Mouse (Mus musculus): ENCODE results near the gene Igsf8. TPM values are rescaled to one million over a fixed set of nuclear protein-coding genes. Genes with fewer than 3 reads are reported as not detected.

The Igsf8 gene
- polyA plus RNA-seq, 1 experiment from 2014 or later = 16.8 TPM

DNA sequence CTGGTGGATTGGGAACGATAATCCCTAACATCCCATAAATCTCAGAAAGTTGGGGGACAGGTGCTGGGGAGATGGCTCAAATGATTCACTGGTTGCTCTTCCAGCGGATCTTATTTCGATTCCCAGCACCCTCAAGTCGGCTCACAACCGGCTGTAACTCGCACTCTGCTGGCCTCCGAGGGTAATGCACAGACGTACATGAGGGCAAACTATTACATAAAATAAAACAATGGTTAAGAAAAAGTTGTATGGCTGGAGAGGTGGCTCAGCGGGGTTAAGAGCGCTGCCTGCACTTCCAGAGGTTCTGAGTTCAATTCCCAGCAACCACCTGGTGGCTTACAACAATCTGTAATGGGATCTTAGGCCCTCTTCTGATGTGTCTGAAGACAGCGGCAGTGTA is 65.2 kb downstream of the Igsf8 start:
- H3K4me1 ChIP-seq (replicated peaks) = peaks cover 5% of the 10 kb centered on the region; the same call in 1 of the 2 replicates
- no peaks in the 10 kb centered on the region for H3K36me3 ChIP-seq
- H3K9me3 ChIP-seq (replicated peaks) = no peaks in the 10 kb centered on the region
- H3K27ac ChIP-seq = no peak overlapping the region
- peak overlapping the region; percentile 59 for H3K4me2 ChIP-seq
- DNase-seq = no peak
- H3K27me3 ChIP-seq = peaks cover 69% of the 10 kb centered on the region
- ATAC-seq (ENCODE audit: low read depth) = no peak
- peak overlapping the region; percentile 41 for H3K4me3 ChIP-seq (replicated peaks)
- WGBS (ENCODE audit: insufficient replicate concordance) = 37% methylated on average over 11 of the region's 11 CpGs
- no peak overlapping the region for H3K9ac ChIP-seq

GRCm38 (mm10) chr1:172327206-172328001 is 66.0 kb downstream of the Igsf8 start:
- H3K4me1 ChIP-seq (replicated peaks) = peaks cover 5% of the 10 kb centered on the region; the same call in 1 of the 2 replicates
- peaks cover 72% of the 10 kb centered on the region for H3K27me3 ChIP-seq
- H3K27ac ChIP-seq = no peak overlapping the region
- 60% methylated on average over 16 of the region's 16 CpGs for WGBS (ENCODE audit: insufficient replicate concordance)
- no peak overlapping the region for H3K9ac ChIP-seq
- DNase-seq = no peak
- H3K4me3 ChIP-seq (replicated peaks) = no peak overlapping the region
- no peak for ATAC-seq (ENCODE audit: low read depth)
- no peaks in the 10 kb centered on the region for H3K36me3 ChIP-seq
- H3K9me3 ChIP-seq (replicated peaks) = no peaks in the 10 kb centered on the region
- no peak overlapping the region for H3K4me2 ChIP-seq

GRCm38 (mm10) chr1:172328041-172328440 is 66.6 kb downstream of the Igsf8 start:
- DNase-seq (no peak), ATAC-seq (ENCODE audit: low read depth) (no peak)
- WGBS (ENCODE audit: insufficient replicate concordance) = 50% methylated on average over 3 of the region's 3 CpGs
- Histone ChIP-seq H3K27me3 (peaks cover 74% of the 10 kb centered on the region), H3K36me3 (no peaks in the 10 kb centered on the region), H3K4me1 (replicated peaks) (peaks cover 5% of the 10 kb centered on the region; the same call in 1 of the 2 replicates), H3K27ac (no peak overlapping the region), H3K9ac (no peak overlapping the region), H3K4me2 (no peak overlapping the region), H3K4me3 (replicated peaks) (no peak overlapping the region), H3K9me3 (replicated peaks) (no peaks in the 10 kb centered on the region)

DNA sequence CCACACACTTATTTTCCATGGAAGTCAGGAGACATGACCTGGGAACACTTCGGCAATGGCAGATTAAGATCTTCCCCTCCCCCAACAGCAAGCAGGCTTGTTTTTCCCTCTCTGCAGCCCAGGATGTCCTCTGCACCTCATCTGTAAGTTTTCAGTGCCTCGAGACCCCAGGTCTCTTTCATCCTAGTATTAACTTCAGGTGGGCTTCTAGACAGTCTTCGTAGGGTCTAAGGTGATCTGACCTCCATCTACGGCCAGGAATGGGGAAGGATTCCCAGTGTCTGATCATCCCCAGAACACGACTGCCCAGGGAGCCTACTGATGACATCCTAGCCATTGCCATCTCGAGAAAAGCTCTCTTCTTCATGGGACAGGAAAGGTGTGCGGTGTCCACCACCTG is 67.0 kb downstream of the Igsf8 start:
- DNase-seq = no peak
- no peaks in the 10 kb centered on the region for H3K9me3 ChIP-seq (replicated peaks)
- no peak for ATAC-seq (ENCODE audit: low read depth)
- peaks cover 5% of the 10 kb centered on the region; the same call in 1 of the 2 replicates for H3K4me1 ChIP-seq (replicated peaks)
- H3K9ac ChIP-seq = no peak overlapping the region
- no peak overlapping the region for H3K4me3 ChIP-seq (replicated peaks)
- H3K27me3 ChIP-seq = peaks cover 79% of the 10 kb centered on the region
- 57% methylated on average over 7 of the region's 7 CpGs for WGBS (ENCODE audit: insufficient replicate concordance)
- no peak overlapping the region for H3K27ac ChIP-seq
- no peaks in the 10 kb centered on the region for H3K36me3 ChIP-seq
- H3K4me2 ChIP-seq = no peak overlapping the region

DNA sequence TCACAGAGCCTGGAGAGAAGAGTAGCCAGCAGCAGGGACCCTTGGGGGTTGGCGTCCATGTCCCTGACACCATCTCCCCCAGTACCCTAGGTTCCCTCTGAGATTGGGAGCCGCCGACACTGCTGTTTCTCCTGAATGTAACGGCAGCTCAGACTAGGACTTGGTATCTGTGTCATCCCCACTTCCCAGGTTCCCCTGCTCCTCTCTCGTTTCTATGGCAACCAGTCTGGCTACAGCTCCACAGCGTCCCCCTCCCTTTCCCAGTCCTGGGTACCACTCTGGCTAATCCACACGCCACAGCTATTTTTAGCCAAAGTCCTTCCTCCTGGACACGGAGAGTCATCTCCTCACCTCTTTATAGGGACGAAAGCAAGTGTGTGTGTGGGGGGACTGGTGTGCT is 67.7 kb downstream of the Igsf8 start, which contains the start of gene Kcnj9:
TSS of gene Kcnj9 (minus strand) at position 188 of the 400 bp plus-strand sequence.
- Histone ChIP-seq H3K27ac (no peak within 1 kb of the TSS), H3K4me1 (replicated peaks) (peaks cover 5% of the 10 kb centered on the region; the same call in 1 of the 2 replicates), H3K9ac (no peak within 1 kb of the TSS), H3K4me3 (replicated peaks) (no peak within 1 kb of the TSS), H3K9me3 (replicated peaks) (no peaks in the 10 kb centered on the region), H3K36me3 (no peaks in the 10 kb centered on the region), H3K4me2 (no peak within 1 kb of the TSS), H3K27me3 (peaks cover 84% of the 10 kb centered on the region)
- WGBS (ENCODE audit: insufficient replicate concordance) = 33% methylated on average over 9 of the region's 9 CpGs
- no peak for DNase-seq
- ATAC-seq (ENCODE audit: low read depth) = no peak

- DNase-seq (no peak), ATAC-seq (ENCODE audit: low read depth) (no peak)
- no peak overlapping the region for H3K4me2 ChIP-seq
- H3K36me3 ChIP-seq = no peaks in the 10 kb centered on the region
- H3K27me3 ChIP-seq = peaks cover 89% of the 10 kb centered on the region
- H3K4me3 ChIP-seq (replicated peaks) = no peak overlapping the region
- H3K9ac ChIP-seq = no peak overlapping the region
- H3K27ac ChIP-seq = no peak overlapping the region
- WGBS (ENCODE audit: insufficient replicate concordance) = 60% methylated on average over 6 of the region's 6 CpGs
- H3K4me1 ChIP-seq (replicated peaks) = peaks cover 5% of the 10 kb centered on the region; the same call in 1 of the 2 replicates
- H3K9me3 ChIP-seq (replicated peaks) = no peaks in the 10 kb centered on the region
These were observed 68.2 kb downstream of the Igsf8 start for GRCm38 (mm10) chr1:172329616-172330015.

GRCm38 (mm10) chr1:172331422-172331947 is 70.0 kb downstream of the Igsf8 start:
- no peak for DNase-seq
- Histone ChIP-seq H3K4me1 (replicated peaks) (no peaks in the 10 kb centered on the region), H3K9me3 (replicated peaks) (no peaks in the 10 kb centered on the region), H3K27ac (no peak overlapping the region), H3K9ac (no peak overlapping the region), H3K27me3 (peaks cover 84% of the 10 kb centered on the region), H3K36me3 (no peaks in the 10 kb centered on the region), H3K4me3 (replicated peaks) (no peak overlapping the region), H3K4me2 (no peak overlapping the region)
- 45% methylated on average over 8 of the region's 8 CpGs for WGBS (ENCODE audit: insufficient replicate concordance)
- ATAC-seq (ENCODE audit: low read depth) = no peak

DNA sequence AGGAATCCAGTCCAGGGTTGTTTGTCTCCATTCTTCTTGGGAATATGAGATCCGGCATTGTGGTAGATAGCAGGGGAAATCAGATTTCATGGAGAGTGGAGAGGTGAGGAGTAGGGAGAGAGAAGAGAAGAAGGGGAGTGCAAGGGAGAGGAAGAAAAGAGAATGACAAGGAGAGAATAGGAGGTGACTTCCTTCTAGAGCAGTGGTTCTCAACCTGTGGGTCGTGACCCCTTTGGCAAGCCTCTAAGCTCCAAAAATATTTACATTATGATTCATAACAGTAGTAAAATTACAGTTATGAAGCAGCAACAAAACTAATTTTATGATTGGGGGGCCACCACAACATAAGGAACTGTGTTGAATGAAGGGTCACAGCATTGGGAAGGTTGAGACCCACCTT is 71.5 kb downstream of the Igsf8 start:
- H3K4me1 ChIP-seq (replicated peaks) = no peaks in the 10 kb centered on the region
- ATAC-seq (ENCODE audit: low read depth) = no peak
- no peak overlapping the region for H3K9ac ChIP-seq
- H3K9me3 ChIP-seq (replicated peaks) = no peaks in the 10 kb centered on the region
- no peaks in the 10 kb centered on the region for H3K36me3 ChIP-seq
- DNase-seq = no peak
- WGBS (ENCODE audit: insufficient replicate concordance) = 60% methylated on average over 2 of the region's 2 CpGs
- peaks cover 79% of the 10 kb centered on the region for H3K27me3 ChIP-seq
- H3K27ac ChIP-seq = no peak overlapping the region
- H3K4me2 ChIP-seq = no peak overlapping the region
- H3K4me3 ChIP-seq (replicated peaks) = no peak overlapping the region

- H3K9me3 ChIP-seq (replicated peaks) = no peaks in the 10 kb centered on the region
- H3K27me3 ChIP-seq = peaks cover 79% of the 10 kb centered on the region
- no peak overlapping the region for H3K4me3 ChIP-seq (replicated peaks)
- no peak overlapping the region for H3K9ac ChIP-seq
- no peak overlapping the region for H3K4me2 ChIP-seq
- no peak overlapping the region for H3K27ac ChIP-seq
- ATAC-seq (ENCODE audit: low read depth) (no peak), DNase-seq (no peak)
- no peaks in the 10 kb centered on the region for H3K36me3 ChIP-seq
- 21% methylated on average over 3 of the region's 3 CpGs for WGBS (ENCODE audit: insufficient replicate concordance)
- no peaks in the 10 kb centered on the region for H3K4me1 ChIP-seq (replicated peaks)
These were observed 72.1 kb downstream of the Igsf8 start for GRCm38 (mm10) chr1:172333512-172333911.

DNA sequence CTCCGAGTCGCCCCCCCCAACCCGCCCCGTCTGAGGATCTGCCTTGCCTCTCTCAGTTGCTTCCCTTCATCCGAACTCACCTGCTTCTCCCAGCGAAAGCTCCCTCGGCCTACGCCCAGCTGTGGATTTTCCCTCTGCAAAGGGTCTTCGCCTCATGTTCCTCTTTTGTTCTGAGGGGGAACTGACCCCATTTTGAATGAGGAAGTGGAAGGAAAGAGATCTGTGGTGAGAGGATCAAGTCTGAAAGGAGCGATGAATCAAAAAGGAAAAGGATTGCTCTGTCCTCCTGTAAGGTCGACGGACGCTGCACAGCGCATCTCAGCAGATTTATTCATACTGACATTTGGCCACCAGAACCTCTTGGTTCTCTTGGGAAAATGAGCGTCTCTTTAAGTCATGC is 74.4 kb downstream of the Igsf8 start:
- no peak overlapping the region for H3K4me2 ChIP-seq
- no peaks in the 10 kb centered on the region for H3K36me3 ChIP-seq
- H3K4me3 ChIP-seq (replicated peaks) = no peak overlapping the region
- 32% methylated on average over 15 of the region's 15 CpGs for WGBS (ENCODE audit: insufficient replicate concordance)
- no peak overlapping the region for H3K9ac ChIP-seq
- peaks cover 5% of the 10 kb centered on the region for H3K4me1 ChIP-seq (replicated peaks)
- H3K27me3 ChIP-seq = peaks cover 77% of the 10 kb centered on the region
- H3K9me3 ChIP-seq (replicated peaks) = no peaks in the 10 kb centered on the region
- no peak overlapping the region for H3K27ac ChIP-seq
- DNase-seq (no peak), ATAC-seq (ENCODE audit: low read depth) (no peak)

DNA sequence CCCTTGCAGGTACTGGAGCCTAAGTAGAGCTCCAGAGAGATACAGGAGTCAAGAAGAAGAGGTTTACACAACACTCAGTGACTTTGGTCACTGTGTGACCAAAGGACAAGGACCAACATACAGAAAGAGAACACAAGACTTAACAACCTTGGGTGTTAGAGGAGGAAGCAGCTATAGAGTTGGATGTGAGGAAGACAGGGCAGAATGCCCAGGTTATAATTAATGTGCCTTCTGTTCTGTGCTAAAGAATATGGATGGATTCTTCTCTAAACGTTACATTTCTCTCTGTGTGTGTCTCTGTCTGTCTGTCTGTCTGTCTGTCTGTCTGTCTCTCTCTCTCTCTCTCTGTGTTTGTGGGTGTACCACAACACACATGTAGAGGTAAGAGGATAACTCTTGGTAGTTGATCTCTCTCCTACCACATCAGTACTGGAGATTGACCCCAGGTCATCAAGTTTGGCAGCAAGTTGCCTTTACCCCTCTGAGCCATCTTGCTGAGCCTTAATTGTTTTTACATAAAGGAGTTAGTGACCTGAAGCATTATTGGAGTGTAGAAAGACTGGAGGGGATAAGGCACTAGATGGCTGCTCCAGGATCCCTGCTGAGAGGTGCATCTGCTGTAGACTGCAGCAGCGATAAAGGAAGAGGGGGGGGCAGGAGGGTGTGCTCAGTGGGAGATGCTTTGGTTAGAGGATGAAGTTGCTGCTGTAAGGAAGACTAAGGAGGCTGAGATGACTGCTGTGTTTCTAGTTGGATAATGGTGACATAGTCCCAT is 76.2 kb downstream of the Igsf8 start:
- no peak overlapping the region for H3K27ac ChIP-seq
- H3K4me2 ChIP-seq = no peak overlapping the region
- H3K9me3 ChIP-seq (replicated peaks) = no peaks in the 10 kb centered on the region
- no peaks in the 10 kb centered on the region for H3K36me3 ChIP-seq
- H3K9ac ChIP-seq = no peak overlapping the region
- peaks cover 84% of the 10 kb centered on the region for H3K27me3 ChIP-seq
- H3K4me3 ChIP-seq (replicated peaks) = no peak overlapping the region
- WGBS (ENCODE audit: insufficient replicate concordance) = 32% methylated on average over 2 of the region's 2 CpGs
- ATAC-seq (ENCODE audit: low read depth) (no peak), DNase-seq (no peak)
- peaks cover 12% of the 10 kb centered on the region for H3K4me1 ChIP-seq (replicated peaks)
